Comparison of ENCODE assay signal across 9 mouse cellular contexts in the genomic region with DNA sequence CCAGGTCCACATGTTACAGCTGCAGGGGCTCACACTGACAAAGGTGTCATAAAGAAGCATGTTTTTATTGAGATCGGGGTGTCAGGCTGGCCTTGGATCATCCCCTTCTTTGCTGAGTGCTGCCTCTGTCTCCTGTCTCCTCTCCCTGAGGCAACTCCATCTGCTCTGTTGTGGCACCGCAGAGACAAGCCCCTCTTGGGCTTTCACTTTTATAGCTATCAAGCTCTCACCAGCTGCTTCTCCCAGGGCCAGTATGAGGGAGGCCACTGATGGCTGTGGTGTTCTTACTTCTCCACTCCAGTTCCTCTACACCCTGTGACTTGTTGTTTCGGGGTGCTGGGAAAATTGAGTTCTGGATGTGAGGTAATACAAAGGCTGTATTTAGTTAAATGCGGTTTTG. TPM values are rescaled to one million over a fixed set of nuclear protein-coding genes. Genes with fewer than 3 reads are reported as not detected.
DNase-seq lines count a peak whose midpoint lies in the region; ATAC-seq and TF ChIP-seq lines count a peak whose summit lies in the region.
"Had no signal": no experiment of that assay in that cellular context is flagged by ENCODE, and none has a peak within 500 bp of the region (broad histone marks: within the 10 kb centered on the region; RNA-seq: fewer than 3 reads in every experiment).

No protein-coding gene starts in this region.

- 23% methylated on average over 4 of the region's 4 CpGs for WGBS in liver, postnatal 0 days (ENCODE audit: insufficient replicate concordance)
- 26% methylated on average over 4 of the region's 4 CpGs for whole genome bisulfite sequencing in stomach, embryonic 16.5 days

- peak overlapping the region; percentile 27 for H3K4me2 ChIP-seq in liver, postnatal 0 days (ENCODE audit: low read depth, low read length)
- peak overlapping the region; percentile 36 for H3K4me2 ChIP-seq in stomach, embryonic 16.5 days (ENCODE audit: low read depth, low read length)

- no peak for TF ChIP-seq EP300 in liver, postnatal 0 days (IDR thresholded peaks at IDR 0.05; ENCODE audit: low read depth)

- no peaks in the 10 kb centered on the region for H3K9me3 ChIP-seq in liver, postnatal 0 days (ENCODE audit: low read length)
- H3K9me3 ChIP-seq in stomach, embryonic 16.5 days (replicated peaks; ENCODE audit: control insufficient read depth, low read length): no peaks in the 10 kb centered on the region

- peak; percentile 34 for DNase-seq in adrenal gland, adult 2 months
- no peak for DNase-seq in adrenal gland, postnatal 36 days
- DNase-seq in retina, postnatal 1 day: peak; percentile 69
- no peak for DNase-seq in retina, embryonic 14.5 days (ENCODE audit: low spot score)
- no peak for DNase-seq in liver, postnatal 0 days
- DNase-seq in left cerebral cortex, adult 11 months (ENCODE audit: low spot score): no peak
- no peak for DNase-seq in layer of hippocampus, postnatal 25 days (ENCODE audit: extremely low spot score in 1 of 2, low spot score in 1 of 2)
- DNase-seq: layer of hippocampus, postnatal 36 days had no signal

- TF ChIP-seq CTCF in liver, postnatal 0 days (IDR thresholded peaks at IDR 0.05; ENCODE audit: low read depth): no peak

- no peak overlapping the region for H3K9ac ChIP-seq in liver, postnatal 0 days (replicated peaks)
- peak overlapping the region; percentile 65 for H3K9ac ChIP-seq in stomach, embryonic 16.5 days (ENCODE audit: low read length)

- ATAC-seq in liver, postnatal 0 days: no peak
- no peak for ATAC-seq in stomach, embryonic 16.5 days (ENCODE audit: insufficient read depth, low FRiP score)

- H3K36me3 ChIP-seq in liver, postnatal 0 days (replicated peaks; ENCODE audit: insufficient read depth, low read length): no peaks in the 10 kb centered on the region
- H3K36me3 ChIP-seq in stomach, embryonic 16.5 days (ENCODE audit: control insufficient read depth, insufficient read depth, low read length): no peaks in the 10 kb centered on the region

- H3K27me3 ChIP-seq in liver, postnatal 0 days (ENCODE audit: insufficient read depth, low read length): no peaks in the 10 kb centered on the region
- H3K27me3 ChIP-seq in stomach, embryonic 16.5 days (ENCODE audit: control insufficient read depth, insufficient read depth, low read length): no peaks in the 10 kb centered on the region

- H3K4me3 ChIP-seq in liver, postnatal 0 days (ENCODE audit: low read depth, low read length): no peak overlapping the region
- 0 out of 2 replicates have a peak overlapping the region, but pooled peaks have one; percentile 10 for H3K4me3 ChIP-seq in stomach, embryonic 16.5 days (replicated peaks; ENCODE audit: low read length)

- peak overlapping the region; percentile 84 for H3K27ac ChIP-seq in liver, postnatal 0 days (ENCODE audit: low read depth)
- H3K27ac ChIP-seq in stomach, embryonic 16.5 days (ENCODE audit: low read length): peak overlapping the region; percentile 92

- peaks cover 46% of the 10 kb centered on the region for H3K4me1 ChIP-seq in liver, postnatal 0 days (ENCODE audit: insufficient read depth)
- H3K4me1 ChIP-seq in stomach, embryonic 16.5 days (ENCODE audit: control insufficient read depth, insufficient read depth, low read length): peaks cover 78% of the 10 kb centered on the region

RNA-seq across cellular contexts. Expression of a gene that starts 41.3 kb away (rescaled TPM):
- not detected for total RNA-seq in adrenal gland, adult 2 months (2021)
- polyA plus RNA-seq in adrenal gland, adult 2 months (2012; rRNA removed): not detected in 2 replicates
- total RNA-seq in adrenal gland, postnatal 36 days (2021): not detected
- 0.07 and 0.08 TPM in 2 replicates for polyA plus RNA-seq in liver, postnatal 0 days (2015; fragmentation: Nextera tagmentation; extraction: Ambion mirVana)
- 0.10 TPM in 1 of 2 replicates, not detected in the other for polyA plus RNA-seq in stomach, embryonic 16.5 days (2015; fragmentation: Nextera tagmentation; extraction: Ambion mirVana)
- not detected for total RNA-seq in layer of hippocampus, postnatal 25 days (2021)
- total RNA-seq: layer of hippocampus, postnatal 36 days had no signal

Comparison
In these comparisons a context has a peak if more than half of its experiments do, and no peak if none do; other contexts are left out.
1. DNase-seq: peak in adrenal gland, adult 2 months (single experiment) and retina, postnatal 1 day (single experiment); none in adrenal gland, postnatal 36 days (0 of 2), retina, embryonic 14.5 days (single experiment), liver, postnatal 0 days (single experiment), left cerebral cortex, adult 11 months (single experiment) and layer of hippocampus, postnatal 25 days (0 of 2).